21 mouse cellular contexts compared by ENCODE assay signal in the genomic region with DNA sequence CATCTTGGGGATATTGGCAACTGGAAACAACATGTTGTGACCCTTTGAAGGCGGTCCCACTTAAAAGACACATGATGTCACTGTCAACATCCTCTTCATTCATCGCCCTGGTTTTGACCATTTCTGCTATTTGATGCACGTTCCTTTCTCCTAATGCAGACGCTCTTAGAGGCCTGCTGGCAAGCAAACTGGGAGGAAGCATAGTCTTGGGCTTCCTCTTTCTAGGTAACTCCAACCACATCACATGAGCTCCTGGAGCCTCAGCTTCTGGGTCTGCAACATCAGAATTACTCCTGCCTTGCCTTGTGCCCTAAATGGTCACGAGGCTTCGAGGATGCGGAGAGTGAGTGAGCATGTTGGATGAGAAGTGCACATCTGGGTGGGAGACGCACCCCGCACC. TPM values are rescaled to one million over a fixed set of nuclear protein-coding genes. Genes with fewer than 3 reads are reported as not detected.
A peak's percentile ranks its signal among the peaks of the same experiment; 100 is the strongest.
DNase-seq lines count a peak whose midpoint lies in the region; ATAC-seq and TF ChIP-seq lines count a peak whose summit lies in the region.
"Had no signal": no experiment of that assay in that cellular context is flagged by ENCODE, and none has a peak within 500 bp of the region (broad histone marks: within the 10 kb centered on the region; RNA-seq: fewer than 3 reads in every experiment).

No protein-coding gene starts in this region.

- no peak overlapping the region for H3K4me2 ChIP-seq in liver, embryonic 13.5 days
- no peak overlapping the region for H3K4me2 ChIP-seq in liver, embryonic 12.5 days
- H3K4me2 ChIP-seq: embryonic facial prominence, embryonic 15.5 days; heart, embryonic 11.5 days; hindbrain, embryonic 12.5 days; lung, embryonic 15.5 days had no signal

- peaks cover 91% of the 10 kb centered on the region for H3K79me2 ChIP-seq in macrophage (ENCODE audit: inconsistent target)

- H3K4me1 ChIP-seq in liver, embryonic 13.5 days (replicated peaks), result peaks cover 13% of the 10 kb centered on the region; the same call in 1 of the 2 replicates
- H3K4me1 ChIP-seq in liver, embryonic 12.5 days, result peaks cover 6% of the 10 kb centered on the region; the same call in 1 of the 2 replicates
- H3K4me1 ChIP-seq: hindbrain, embryonic 12.5 days had no signal

- no peak overlapping the region for H3K9ac ChIP-seq in liver, embryonic 13.5 days
- no peak overlapping the region for H3K9ac ChIP-seq in liver, embryonic 12.5 days
- H3K9ac ChIP-seq: embryonic facial prominence, embryonic 15.5 days; hindbrain, embryonic 12.5 days; lung, embryonic 15.5 days had no signal

- ATAC-seq in liver, embryonic 13.5 days (ENCODE audit: low read depth), result 0 out of 2 replicates have a peak, but pooled peaks have one; percentile 6
- ATAC-seq in liver, embryonic 12.5 days, result no peak
- ATAC-seq in neutrophil, adult 5-6 weeks (ENCODE audit: extremely low read depth, insufficient number of reproducible peaks, low FRiP score, poor library complexity, severe bottlenecking), result peak; percentile 77
- ATAC-seq: midbrain, embryonic 16.5 days; Patski had no signal

- H3K27me3 ChIP-seq in liver, embryonic 13.5 days, result no peaks in the 10 kb centered on the region
- no peaks in the 10 kb centered on the region for H3K27me3 ChIP-seq in liver, embryonic 12.5 days (replicated peaks)
- H3K27me3 ChIP-seq: embryonic facial prominence, embryonic 15.5 days; hindbrain, embryonic 12.5 days; lung, embryonic 15.5 days had no signal

- DNase-seq in gastrocnemius, adult 2 months, result no peak
- DNase-seq in gastrocnemius, postnatal 36 days, result no peak
- DNase-seq in liver, embryonic 13.5 days, result no peak
- DNase-seq in kidney, postnatal 4 days, result no peak
- no peak for DNase-seq in kidney, postnatal 14 days
- DNase-seq: adrenal gland, adult 8-10 months; cerebellum, adult 11-12 months; cerebellum, postnatal 14 days; kidney, adult 2 months; kidney, postnatal 25 days; left cerebral cortex, postnatal 4 days; thymus, postnatal 25 days had no signal

- no peaks in the 10 kb centered on the region for H3K9me3 ChIP-seq in liver, embryonic 13.5 days (replicated peaks)
- H3K9me3 ChIP-seq in liver, embryonic 12.5 days (replicated peaks), result no peaks in the 10 kb centered on the region
- H3K9me3 ChIP-seq: embryonic facial prominence, embryonic 15.5 days; hindbrain, embryonic 12.5 days; lung, embryonic 15.5 days had no signal

- no peak overlapping the region for H3K4me3 ChIP-seq in gastrocnemius, adult 2 months
- H3K4me3 ChIP-seq in liver, embryonic 13.5 days (replicated peaks), result no peak overlapping the region
- H3K4me3 ChIP-seq in liver, embryonic 12.5 days, result no peak overlapping the region
- H3K4me3 ChIP-seq in macrophage (ENCODE audit: inconsistent target), result no peak overlapping the region
- H3K4me3 ChIP-seq: embryonic facial prominence, embryonic 15.5 days; hindbrain, embryonic 12.5 days; lung, embryonic 15.5 days had no signal

- WGBS in liver, embryonic 13.5 days (ENCODE audit: insufficient replicate concordance), result 55% methylated on average over 9 of the region's 9 CpGs
- 55% methylated on average over 9 of the region's 9 CpGs for WGBS in liver, embryonic 12.5 days (ENCODE audit: insufficient replicate concordance)
- 7% methylated on average over 9 of the region's 9 CpGs for WGBS in macrophage (ENCODE audit: missing documents)

- intact Hi-C loops in gastrocnemius, adult 2 months (cut with DNase I), result no loop called here
- intact Hi-C loops in gastrocnemius, postnatal 36 days (cut with DNase I), result no loop called here

- H3K27ac ChIP-seq in gastrocnemius, adult 2 months, result peak overlapping the region; percentile 94
- H3K27ac ChIP-seq in liver, embryonic 13.5 days, result no peak overlapping the region
- H3K27ac ChIP-seq in liver, embryonic 12.5 days, result no peak overlapping the region
- H3K27ac ChIP-seq in macrophage, result peak overlapping the region; percentile 49
- H3K27ac ChIP-seq: embryonic facial prominence, embryonic 15.5 days; hindbrain, embryonic 12.5 days; lung, embryonic 15.5 days had no signal

- H3K36me3 ChIP-seq in liver, embryonic 13.5 days, result no peaks in the 10 kb centered on the region
- peaks cover 5% of the 10 kb centered on the region; the same call in 1 of the 2 replicates for H3K36me3 ChIP-seq in liver, embryonic 12.5 days
- H3K36me3 ChIP-seq in macrophage (ENCODE audit: inconsistent target), result no peaks in the 10 kb centered on the region; the same call in 1 of the 2 replicates
- H3K36me3 ChIP-seq: embryonic facial prominence, embryonic 15.5 days; hindbrain, embryonic 12.5 days; lung, embryonic 15.5 days had no signal

- TF ChIP-seq CTCF in gastrocnemius, adult 2 months (IDR thresholded peaks at IDR 0.05), result no peak

RNA-seq across cellular contexts. Expression of gene Rcsd1, which starts 34.4 kb away (rescaled TPM):
- total RNA-seq in gastrocnemius, adult 2 months (2021), result 10 to 100 TPM; 93.3 to 95.0 TPM
- 10 to 100 TPM; 96.2 to 99.4 TPM for total RNA-seq in gastrocnemius, postnatal 36 days (2021)
- 7.5 and 8.3 TPM in 2 replicates for polyA plus RNA-seq in liver, embryonic 13.5 days (2015; fragmentation: Nextera tagmentation; extraction: Ambion mirVana)
- 10.7 and 10.8 TPM in 2 replicates for polyA plus RNA-seq in liver, embryonic 12.5 days (2016; fragmentation: Nextera tagmentation; extraction: Ambion mirVana)
- total RNA-seq in macrophage (2018; cell fraction: chromatin; rRNA removed), result 100 to 1,000 TPM in 13 of 26 experiments, 10 to 100 TPM in 13; 33.2 to 495 (median 91.1) TPM
- 100 to 1,000 TPM in 2 of 26 experiments, 10 to 100 TPM in 24; 28.4 to 135 (median 32.6) TPM for total RNA-seq in macrophage (2018; cell fraction: cytosol; rRNA removed)
- total RNA-seq in macrophage (2018; cell fraction: nucleus; rRNA removed), result 100 to 1,000 TPM in 13 of 26 experiments, 10 to 100 TPM in 13; 41.9 to 410 (median 106) TPM
- polyA plus RNA-seq in macrophage (2018), result 32.5 to 46.6 TPM (median 34.4 TPM) in 3 replicates
- 371 and 393 TPM in 2 replicates for total RNA-seq in neutrophil, adult 5-6 weeks (2017)

RNA-seq across cellular contexts. Expression of gene Mpzl1, which starts 40.8 kb away (rescaled TPM):
- 1 to 10 TPM; 7.0 to 8.7 TPM for total RNA-seq in gastrocnemius, adult 2 months (2021)
- total RNA-seq in gastrocnemius, postnatal 36 days (2021), result 1 to 10 TPM; 8.6 to 9.1 TPM
- 31.9 and 36.0 TPM in 2 replicates for polyA plus RNA-seq in liver, embryonic 13.5 days (2015; fragmentation: Nextera tagmentation; extraction: Ambion mirVana)
- 49.3 and 50.3 TPM in 2 replicates for polyA plus RNA-seq in liver, embryonic 12.5 days (2016; fragmentation: Nextera tagmentation; extraction: Ambion mirVana)
- total RNA-seq in macrophage (2018; cell fraction: chromatin; rRNA removed), result 10 to 100 TPM in 3 of 26 experiments, 1 to 10 TPM in 23; 1.9 to 16.5 (median 4.4) TPM
- 1 to 10 TPM; 1.4 to 8.4 (median 4.3) TPM for total RNA-seq in macrophage (2018; cell fraction: cytosol; rRNA removed)
- total RNA-seq in macrophage (2018; cell fraction: nucleus; rRNA removed), result 10 to 100 TPM in 5 of 26 experiments, 1 to 10 TPM in 21; 1.9 to 15.8 (median 5.7) TPM
- 7.1 to 11.1 TPM (median 9.0 TPM) in 3 replicates for polyA plus RNA-seq in macrophage (2018)
- not detected in 2 replicates for total RNA-seq in neutrophil, adult 5-6 weeks (2017)

Comparison
In these comparisons a context has a peak if more than half of its experiments do, and no peak if none do; other contexts are left out.
1. H3K27ac ChIP-seq: peak in gastrocnemius, adult 2 months (single experiment) and macrophage (single experiment); none in liver, embryonic 13.5 days (single experiment) and liver, embryonic 12.5 days (single experiment).